Mouse (Mus musculus): ENCODE data around the gene Lcn12. TPM values are rescaled to one million over a fixed set of nuclear protein-coding genes. Genes with fewer than 3 reads are reported as not detected.
A peak's percentile ranks its signal among the peaks of the same experiment; 100 is the strongest.

Gene Lcn12
- polyA plus RNA-seq, 1 experiment from 2014 or later, result not detected

DNA sequence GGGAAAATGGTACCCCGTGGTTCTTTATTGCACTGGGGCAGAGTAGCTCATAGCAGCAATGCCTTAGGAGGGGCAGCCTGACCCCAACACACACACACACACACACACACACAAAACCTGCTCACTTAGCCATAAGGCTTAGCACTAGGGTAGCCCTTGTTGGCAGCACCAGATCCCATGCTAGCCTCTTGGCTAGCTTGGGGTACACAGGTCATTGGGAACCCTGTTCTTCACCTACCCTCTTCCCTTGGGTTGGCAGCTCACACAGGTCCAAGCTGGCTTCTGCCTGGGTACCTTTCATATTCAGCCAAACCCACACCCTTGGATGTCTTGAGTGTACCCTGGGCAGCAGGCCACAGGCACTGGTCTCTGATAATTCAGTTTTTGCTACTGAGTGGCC is 11.3 kb upstream of the Lcn12 start:
- H3K27me3 ChIP-seq (replicated peaks), result no peaks in the 10 kb centered on the region
- no peak overlapping the region for H3K4me2 ChIP-seq
- peaks cover 21% of the 10 kb centered on the region for H3K4me1 ChIP-seq
- no peak overlapping the region for H3K27ac ChIP-seq (replicated peaks)
- WGBS, result 85% methylated on average over 1 of the region's 1 CpGs
- no peak for ATAC-seq (ENCODE audit: extremely low read depth, insufficient number of reproducible peaks, low FRiP score, low TSS enrichment)
- H3K4me3 ChIP-seq, result no peak overlapping the region
- H3K36me3 ChIP-seq, result peaks cover 37% of the 10 kb centered on the region
- H3K9ac ChIP-seq, result no peak overlapping the region
- H3K9me3 ChIP-seq, result no peaks in the 10 kb centered on the region

DNA sequence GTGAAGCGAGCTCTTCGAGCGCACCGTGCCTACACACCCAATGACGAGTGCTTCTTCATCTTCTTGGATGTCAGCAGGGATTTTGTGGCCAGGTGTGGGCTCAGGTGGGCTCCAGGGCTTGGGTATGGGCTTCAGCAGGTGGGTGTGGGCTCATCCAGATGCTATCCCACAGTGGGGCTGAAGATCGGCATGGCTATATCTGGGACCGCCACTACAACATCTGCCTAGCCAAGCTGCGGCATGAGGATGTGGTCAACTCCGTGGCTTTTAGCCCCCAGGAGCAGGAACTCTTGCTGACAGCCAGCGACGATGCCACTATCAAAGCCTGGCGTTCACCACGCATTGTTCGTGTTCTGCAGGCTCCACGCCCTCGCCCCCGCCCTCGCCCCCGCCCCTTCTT is 10.8 kb upstream of the Lcn12 start:
- WGBS, result 86% methylated on average over 19 of the region's 19 CpGs
- no peak overlapping the region for H3K9ac ChIP-seq

DNA sequence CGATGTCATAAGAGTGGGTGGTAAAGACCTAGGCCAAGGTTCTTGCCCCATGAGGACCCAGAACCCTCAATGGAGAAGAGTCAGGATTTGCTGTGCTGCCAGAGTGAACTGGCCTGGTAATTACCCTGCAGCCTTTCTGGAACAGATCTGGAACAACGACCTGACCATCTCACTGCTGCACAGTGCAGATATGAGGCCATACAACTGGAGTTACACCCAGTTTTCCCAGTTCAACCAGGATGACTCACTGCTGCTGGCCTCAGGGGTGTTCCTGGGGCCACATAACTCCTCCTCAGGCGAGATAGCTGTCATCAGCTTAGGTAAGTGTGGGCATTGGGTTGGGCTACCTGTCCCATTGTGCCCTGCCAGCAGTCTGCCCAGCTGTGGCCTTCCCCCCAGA is 9.0 kb upstream of the Lcn12 start:
- Histone ChIP-seq H3K4me3 (no peak overlapping the region), H3K4me1 (peaks cover 28% of the 10 kb centered on the region), H3K9me3 (no peaks in the 10 kb centered on the region), H3K27me3 (replicated peaks) (no peaks in the 10 kb centered on the region), H3K36me3 (peaks cover 37% of the 10 kb centered on the region), H3K27ac (replicated peaks) (no peak overlapping the region), H3K4me2 (no peak overlapping the region), H3K9ac (no peak overlapping the region)
- 77% methylated on average over 3 of the region's 3 CpGs for WGBS
- no peak for ATAC-seq (ENCODE audit: extremely low read depth, insufficient number of reproducible peaks, low FRiP score, low TSS enrichment)

More for the DNA sequence above, 10.8 kb upstream of the Lcn12 start:
- H3K9me3 ChIP-seq, result no peaks in the 10 kb centered on the region
- H3K4me3 ChIP-seq, result no peak overlapping the region
- no peak for ATAC-seq (ENCODE audit: extremely low read depth, insufficient number of reproducible peaks, low FRiP score, low TSS enrichment)
- H3K4me2 ChIP-seq, result no peak overlapping the region
- H3K27ac ChIP-seq (replicated peaks), result no peak overlapping the region
- peaks cover 23% of the 10 kb centered on the region for H3K4me1 ChIP-seq
- H3K36me3 ChIP-seq, result peaks cover 37% of the 10 kb centered on the region
- no peaks in the 10 kb centered on the region for H3K27me3 ChIP-seq (replicated peaks)

DNA sequence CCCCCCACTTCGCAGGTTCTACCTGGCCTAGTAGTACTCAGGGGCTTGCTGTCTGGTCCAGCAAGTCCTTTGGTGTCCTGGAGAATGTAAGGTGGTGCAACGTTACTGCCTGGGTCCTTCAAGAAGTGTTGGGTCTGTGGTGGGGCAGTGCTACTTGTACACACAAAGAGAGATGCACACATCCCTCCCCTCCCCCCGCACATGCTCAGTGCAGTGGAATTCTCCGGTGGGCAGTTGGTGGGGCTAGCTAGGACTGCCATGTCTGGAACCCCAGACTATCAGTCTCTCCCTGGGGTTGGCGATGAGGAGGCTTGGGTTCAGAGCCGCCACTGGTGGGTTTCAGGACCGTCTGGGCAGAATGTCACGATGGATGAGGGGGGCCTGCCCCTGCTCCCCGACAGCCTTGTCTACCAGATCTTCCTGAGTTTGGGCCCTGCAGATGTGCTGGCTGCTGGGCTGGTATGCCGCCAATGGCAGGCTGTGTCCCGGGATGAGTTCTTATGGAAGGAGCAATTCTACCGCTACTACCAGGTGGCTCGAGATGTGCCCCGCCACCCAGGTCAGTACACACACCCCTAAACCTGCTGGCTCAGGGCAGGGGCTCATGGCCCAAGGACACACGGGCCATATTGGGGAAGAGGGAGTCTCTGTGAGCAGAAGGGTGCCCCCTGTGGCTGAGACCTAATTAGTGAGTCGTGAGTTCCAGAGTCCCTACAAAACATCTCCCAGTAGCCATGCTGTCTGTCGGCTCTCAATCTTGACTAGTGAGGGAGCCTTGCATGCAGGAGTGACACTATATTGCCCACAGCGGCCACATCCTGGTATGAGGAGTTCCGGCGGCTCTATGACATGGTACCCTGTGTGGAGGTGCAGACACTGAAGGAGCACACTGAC is 8.1 kb upstream of the Lcn12 start, which contains the start of gene C8g:
Gene C8g (minus strand): TSS at position 127 of the 894 bp plus-strand sequence.
- H3K4me1 ChIP-seq, result peaks cover 30% of the 10 kb centered on the region
- no peak for ATAC-seq (ENCODE audit: extremely low read depth, insufficient number of reproducible peaks, low FRiP score, low TSS enrichment)
- peak within 1 kb of the TSS; percentile 70 for H3K27ac ChIP-seq (replicated peaks)
- no peaks in the 10 kb centered on the region for H3K27me3 ChIP-seq (replicated peaks)
- H3K36me3 ChIP-seq, result peaks cover 37% of the 10 kb centered on the region
- H3K9me3 ChIP-seq, result no peaks in the 10 kb centered on the region
- peak within 1 kb of the TSS; percentile 95 for H3K9ac ChIP-seq
- H3K4me2 ChIP-seq, result peak within 1 kb of the TSS; percentile 96
- 75% methylated on average over 20 of the region's 20 CpGs for WGBS
- H3K4me3 ChIP-seq, result peak within 1 kb of the TSS; percentile 79

DNA sequence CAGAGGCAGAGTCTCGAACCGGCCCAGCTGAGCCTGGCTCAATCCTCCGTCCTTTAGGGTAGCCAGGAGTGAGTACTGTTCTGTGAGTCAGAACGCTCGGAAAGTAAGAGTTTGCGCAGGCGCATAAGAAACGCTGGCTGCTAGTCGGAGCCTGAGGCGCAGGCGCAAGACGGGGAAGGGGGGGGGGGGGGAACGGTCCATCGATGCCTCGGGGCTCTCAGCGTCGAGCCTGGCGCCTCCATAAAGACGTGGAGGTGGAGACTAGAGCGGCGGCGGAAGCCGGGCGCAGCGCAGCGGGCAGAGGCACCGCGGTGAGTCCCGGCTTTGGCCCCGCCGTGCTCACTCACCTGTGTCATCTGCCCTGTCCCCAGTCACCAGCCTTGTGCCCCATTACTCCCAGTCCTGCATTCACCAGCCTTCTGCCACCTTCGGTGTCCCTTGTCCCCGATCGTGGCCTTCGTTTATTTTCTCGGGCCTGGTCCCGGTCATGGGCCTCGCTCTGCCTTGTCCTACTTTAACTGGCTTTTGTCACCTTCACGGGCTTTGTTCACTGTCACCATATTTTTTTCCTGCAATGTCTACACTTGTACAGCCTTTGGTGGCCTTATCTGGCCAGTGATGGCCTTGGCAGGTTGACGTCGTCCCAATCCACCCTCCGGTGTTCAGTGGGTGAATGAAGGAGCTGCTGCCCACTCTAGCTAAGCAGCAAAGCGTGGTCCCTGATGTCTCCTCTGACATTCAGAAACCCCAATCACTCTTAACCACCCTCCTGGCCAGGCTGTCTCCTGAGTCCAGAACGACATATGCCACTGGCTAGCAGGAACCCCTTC is 7.1 kb upstream of the Lcn12 start, which contains the start of gene Fbxw5:
Gene Fbxw5 (plus strand): TSS at position 175 of the 830 bp plus-strand sequence.
- no peaks in the 10 kb centered on the region for H3K27me3 ChIP-seq (replicated peaks)
- H3K9ac ChIP-seq, result peak within 1 kb of the TSS; percentile 95
- 2% methylated on average over 31 of the region's 44 CpGs for WGBS
- peak within 1 kb of the TSS; percentile 79 for H3K4me3 ChIP-seq
- peaks cover 30% of the 10 kb centered on the region for H3K4me1 ChIP-seq
- H3K36me3 ChIP-seq, result peaks cover 36% of the 10 kb centered on the region
- no peaks in the 10 kb centered on the region for H3K9me3 ChIP-seq
- H3K4me2 ChIP-seq, result peak within 1 kb of the TSS; percentile 96
- peak; percentile 70 for ATAC-seq (ENCODE audit: extremely low read depth, insufficient number of reproducible peaks, low FRiP score, low TSS enrichment)
- H3K27ac ChIP-seq (replicated peaks), result peak within 1 kb of the TSS; percentile 70

DNA sequence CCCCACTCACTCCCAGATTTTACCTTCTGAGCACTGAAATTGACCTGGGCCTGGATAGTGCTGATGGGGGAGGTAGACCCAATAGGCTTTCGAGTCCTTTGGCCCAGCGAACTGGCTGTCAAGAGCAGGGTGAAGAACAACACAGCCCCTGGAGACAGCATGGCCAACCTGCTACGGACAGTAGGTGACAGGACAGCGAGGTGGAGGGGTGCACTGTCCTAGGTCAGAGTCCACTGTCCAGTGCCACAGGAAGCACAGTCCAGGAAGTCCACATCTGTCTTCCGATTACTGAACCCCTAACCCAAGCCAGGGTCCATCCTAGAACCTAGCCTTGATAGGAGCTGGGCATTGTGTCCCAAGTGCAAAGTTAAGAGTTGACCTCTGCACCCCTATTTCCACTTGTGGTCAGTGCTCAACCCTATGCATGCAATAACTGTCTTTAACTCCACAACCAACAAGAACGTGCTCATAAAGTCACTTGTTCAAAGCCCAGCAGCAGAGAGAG is 6.4 kb upstream of the Lcn12 start:
- no peaks in the 10 kb centered on the region for H3K9me3 ChIP-seq
- peaks cover 30% of the 10 kb centered on the region for H3K4me1 ChIP-seq
- peaks cover 29% of the 10 kb centered on the region for H3K36me3 ChIP-seq
- peak overlapping the region; percentile 96 for H3K4me2 ChIP-seq
- peak overlapping the region; percentile 95 for H3K9ac ChIP-seq
- no peak for ATAC-seq (ENCODE audit: extremely low read depth, insufficient number of reproducible peaks, low FRiP score, low TSS enrichment)
- no peaks in the 10 kb centered on the region for H3K27me3 ChIP-seq (replicated peaks)
- peak overlapping the region; percentile 54; the same call in 1 of the 2 replicates for H3K27ac ChIP-seq (replicated peaks)
- H3K4me3 ChIP-seq, result peak overlapping the region; percentile 79
- 58% methylated on average over 6 of the region's 6 CpGs for WGBS

DNA sequence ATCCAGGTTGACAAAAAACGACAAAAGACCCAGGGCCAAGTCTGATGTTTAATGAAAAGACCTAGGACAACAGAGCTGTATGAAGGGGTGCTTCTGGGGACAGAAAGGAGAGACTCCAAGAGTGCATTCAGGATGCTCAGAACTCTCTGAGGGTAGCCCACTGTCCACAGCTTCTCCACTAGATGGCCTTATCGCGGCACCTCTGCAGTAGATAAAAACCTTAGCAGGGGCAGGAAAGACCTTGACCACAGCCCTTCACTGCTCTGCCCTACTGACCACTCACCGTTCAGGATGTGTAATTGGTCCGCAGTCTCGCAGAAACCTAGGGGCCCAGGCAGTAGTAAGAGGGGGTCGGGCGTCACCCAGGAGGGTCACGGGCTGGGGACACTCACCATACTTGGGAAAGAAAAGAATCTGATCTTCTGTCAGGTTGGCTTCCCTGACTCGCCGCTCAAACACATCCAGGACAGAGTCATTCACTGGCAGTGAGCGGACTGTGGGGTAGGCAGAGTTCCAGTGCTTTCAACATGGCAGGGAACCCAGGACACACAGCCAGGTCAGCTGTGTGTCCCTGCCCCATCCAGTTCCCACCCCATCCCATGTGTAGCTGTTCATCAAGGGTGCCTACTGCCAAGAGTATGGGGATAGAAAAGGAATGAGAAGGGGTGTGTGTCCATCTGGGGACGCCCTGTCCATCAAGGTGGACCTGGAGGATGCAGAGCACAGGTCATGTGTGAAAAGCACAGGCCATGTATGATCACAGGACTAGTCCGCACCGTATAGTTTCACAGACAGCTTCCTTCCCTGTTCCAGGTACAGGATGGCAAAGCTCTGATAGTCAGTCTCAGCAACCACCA is 5.1 kb upstream of the Lcn12 start:
- WGBS, result 58% methylated on average over 15 of the region's 15 CpGs
- peaks cover 30% of the 10 kb centered on the region for H3K4me1 ChIP-seq
- H3K27ac ChIP-seq (replicated peaks), result no peak overlapping the region

DNA sequence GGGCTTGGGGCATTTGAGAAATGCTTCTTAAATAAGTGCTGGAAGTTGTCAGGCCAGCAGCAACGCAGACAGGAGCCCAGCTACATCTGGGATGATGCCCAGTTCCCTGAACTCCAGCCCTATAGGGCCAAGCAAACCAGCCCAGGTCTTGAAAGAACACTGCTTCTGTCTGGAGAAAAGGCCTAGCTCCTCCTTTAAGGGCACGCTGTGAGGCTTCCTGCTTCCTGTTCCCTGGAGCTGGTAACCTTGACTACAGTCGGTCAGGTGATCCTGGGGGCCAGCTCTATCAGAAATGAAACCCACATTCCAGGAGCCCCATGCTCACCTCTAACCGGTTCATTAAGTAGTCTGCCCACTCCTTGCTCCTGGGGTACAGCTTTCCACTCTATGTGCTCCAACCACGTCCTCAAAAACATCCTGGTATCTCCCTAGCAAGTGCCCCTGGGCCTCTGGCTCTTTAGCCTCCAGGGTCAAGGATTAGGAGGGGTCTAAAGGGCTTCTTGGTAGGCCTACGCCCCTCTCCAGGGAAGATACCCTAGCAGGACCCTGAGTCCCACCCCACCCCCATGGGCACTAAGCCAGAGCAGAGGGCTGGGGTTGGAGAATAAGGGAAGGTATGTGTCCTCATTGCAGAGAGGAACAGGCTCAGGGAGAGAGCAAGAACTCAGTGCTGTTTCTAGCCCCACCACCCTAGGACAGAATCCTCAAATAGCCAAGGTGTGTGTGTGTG is 4.3 kb upstream of the Lcn12 start:
- no peak overlapping the region for H3K4me3 ChIP-seq
- H3K27ac ChIP-seq (replicated peaks), result 0 out of 2 replicates have a peak overlapping the region, but pooled peaks have one; percentile 1
- no peaks in the 10 kb centered on the region for H3K9me3 ChIP-seq
- 54% methylated on average over 6 of the region's 6 CpGs for WGBS
- peaks cover 8% of the 10 kb centered on the region for H3K36me3 ChIP-seq
- peak overlapping the region; percentile 42; the same call in 1 of the 2 replicates for H3K9ac ChIP-seq
- no peak for ATAC-seq (ENCODE audit: extremely low read depth, insufficient number of reproducible peaks, low FRiP score, low TSS enrichment)
- peaks cover 30% of the 10 kb centered on the region for H3K4me1 ChIP-seq
- H3K4me2 ChIP-seq, result no peak overlapping the region
- H3K27me3 ChIP-seq (replicated peaks), result no peaks in the 10 kb centered on the region

More for the DNA sequence above, 5.1 kb upstream of the Lcn12 start:
- no peak overlapping the region for H3K9ac ChIP-seq
- no peak overlapping the region for H3K4me2 ChIP-seq
- H3K9me3 ChIP-seq, result no peaks in the 10 kb centered on the region
- no peak for ATAC-seq (ENCODE audit: extremely low read depth, insufficient number of reproducible peaks, low FRiP score, low TSS enrichment)
- peaks cover 17% of the 10 kb centered on the region for H3K36me3 ChIP-seq
- H3K27me3 ChIP-seq (replicated peaks), result no peaks in the 10 kb centered on the region
- H3K4me3 ChIP-seq, result no peak overlapping the region

DNA sequence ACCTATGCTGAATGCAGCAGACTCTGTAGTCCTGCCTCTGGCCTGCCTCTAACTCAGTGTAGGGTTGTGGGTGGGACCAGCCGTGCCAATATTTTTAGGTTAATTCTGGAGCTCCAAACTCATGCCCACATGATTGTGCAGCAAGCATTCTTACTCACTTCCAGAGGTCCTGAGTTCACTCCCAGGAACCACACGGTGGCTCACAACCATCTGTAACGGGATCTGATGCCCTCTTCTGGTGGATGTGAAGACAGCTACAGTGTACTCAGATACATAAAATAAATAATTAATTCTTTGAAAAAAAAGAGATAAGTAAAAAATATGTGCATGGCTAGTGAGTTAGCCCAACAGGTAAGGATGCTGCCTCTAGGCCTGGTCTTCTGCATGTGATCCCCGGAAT is 2.8 kb upstream of the Lcn12 start:
- Histone ChIP-seq H3K36me3 (no peaks in the 10 kb centered on the region), H3K4me2 (no peak overlapping the region), H3K4me1 (peaks cover 17% of the 10 kb centered on the region), H3K9me3 (no peaks in the 10 kb centered on the region), H3K9ac (no peak overlapping the region), H3K27me3 (replicated peaks) (no peaks in the 10 kb centered on the region), H3K4me3 (no peak overlapping the region), H3K27ac (replicated peaks) (no peak overlapping the region)
- ATAC-seq (ENCODE audit: extremely low read depth, insufficient number of reproducible peaks, low FRiP score, low TSS enrichment), result no peak
- 38% methylated on average over 4 of the region's 4 CpGs for WGBS

DNA sequence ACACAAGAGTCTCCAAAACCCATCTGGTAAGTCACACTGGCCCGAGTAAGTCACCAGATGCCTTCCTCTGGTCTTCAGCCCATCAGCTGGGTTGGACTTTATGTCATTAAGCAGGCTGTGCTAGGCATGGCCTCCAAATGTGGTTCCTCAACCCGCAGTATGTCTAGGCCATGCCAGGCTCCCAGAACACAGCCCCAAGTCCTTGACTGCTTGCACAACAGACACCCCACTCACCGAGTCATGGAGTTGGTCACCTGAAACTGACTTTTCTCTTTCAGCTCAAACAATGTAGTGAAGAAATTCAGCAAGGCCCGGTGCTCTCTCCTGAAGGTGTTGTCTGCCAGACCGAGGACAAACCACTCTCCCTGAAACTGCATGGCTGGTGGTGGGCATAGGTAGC is 723 bp downstream of the Lcn12 start:
- H3K27me3 ChIP-seq (replicated peaks), result 0 out of 2 replicates have a peak, but pooled peaks cover 3% of the 10 kb centered on the region
- 70% methylated on average over 5 of the region's 5 CpGs for WGBS
- no peaks in the 10 kb centered on the region for H3K9me3 ChIP-seq
- ATAC-seq (ENCODE audit: extremely low read depth, insufficient number of reproducible peaks, low FRiP score, low TSS enrichment), result no peak
- peaks cover 5% of the 10 kb centered on the region; the same call in 1 of the 2 replicates for H3K4me1 ChIP-seq
- no peak overlapping the region for H3K4me3 ChIP-seq
- no peaks in the 10 kb centered on the region for H3K36me3 ChIP-seq
- no peak overlapping the region for H3K9ac ChIP-seq
- H3K4me2 ChIP-seq, result no peak overlapping the region
- H3K27ac ChIP-seq (replicated peaks), result no peak overlapping the region

All from heart, embryonic 13.5 days (tissue).